ENCODE assay signal across 28 mouse cellular contexts in the genomic region with DNA sequence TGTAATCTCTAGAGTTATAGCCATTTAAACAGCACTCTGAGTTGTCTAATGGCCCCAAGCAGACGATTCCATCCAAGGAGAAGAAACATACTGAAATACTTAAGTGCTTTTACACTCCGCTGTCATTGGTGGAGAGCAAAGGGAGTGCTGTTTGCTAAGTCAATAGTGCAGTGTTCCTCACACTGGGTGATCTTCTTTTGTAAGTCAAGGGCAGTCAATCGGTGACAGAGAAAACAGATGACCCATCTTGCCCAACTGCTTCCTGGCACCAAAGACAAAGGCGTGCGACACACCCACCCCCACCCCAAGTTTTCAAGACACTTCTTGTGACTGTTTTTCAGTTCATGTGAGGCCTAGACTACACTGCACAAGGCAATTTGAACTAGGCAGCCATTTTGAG. TPM values are rescaled to one million over a fixed set of nuclear protein-coding genes. Genes with fewer than 3 reads are reported as not detected.
"Had no signal": no experiment of that assay in that cellular context is flagged by ENCODE, and none has a peak within 500 bp of the region (broad histone marks: within the 10 kb centered on the region; RNA-seq: fewer than 3 reads in every experiment).

No protein-coding gene starts in this region.

- ATAC-seq: lung, postnatal 0 days; midbrain, embryonic 15.5 days had no signal

- H3K9me3 ChIP-seq: kidney, embryonic 15.5 days; midbrain, embryonic 12.5 days; midbrain, embryonic 15.5 days; neural tube, embryonic 13.5 days had no signal

- H3K27ac ChIP-seq: kidney, embryonic 15.5 days; left cerebral cortex, adult 2 months; liver, embryonic 14.5 days; macrophage; midbrain, embryonic 12.5 days; midbrain, embryonic 15.5 days; neural tube, embryonic 13.5 days had no signal

- DNase-seq: kidney, adult 11 months; kidney, adult 8-10 months; kidney, postnatal 10 days; kidney, postnatal 36 days; layer of hippocampus, postnatal 36 days; lung, embryonic 14.5 days; thymus, adult 18-20 months; thymus, postnatal 36 days had no signal

- H3K27me3 ChIP-seq: kidney, embryonic 15.5 days; midbrain, embryonic 12.5 days; midbrain, embryonic 15.5 days; neural tube, embryonic 13.5 days had no signal

- H3K36me3 ChIP-seq: midbrain, embryonic 15.5 days had no signal

- H3K9ac ChIP-seq: kidney, embryonic 15.5 days; liver, embryonic 14.5 days; lung, embryonic 14.5 days; midbrain, embryonic 12.5 days; midbrain, embryonic 15.5 days; neural tube, embryonic 13.5 days had no signal

- H3K4me2 ChIP-seq: kidney, embryonic 15.5 days; lung, embryonic 14.5 days; midbrain, embryonic 12.5 days; midbrain, embryonic 15.5 days; neural tube, embryonic 13.5 days had no signal

- H3K4me3 ChIP-seq: kidney, embryonic 15.5 days; left cerebral cortex, adult 2 months; midbrain, embryonic 12.5 days; midbrain, embryonic 15.5 days; myocyte; neural tube, embryonic 13.5 days had no signal

RNA-seq across cellular contexts. Expression of gene Fgb, which starts 2.4 kb away (rescaled TPM):
- total RNA-seq: layer of hippocampus, adult 8-10 months; layer of hippocampus, postnatal 10 days; layer of hippocampus, postnatal 36 days; left cerebral cortex, adult 2 months; left cerebral cortex, postnatal 10 days; left cerebral cortex, postnatal 36 days; megakaryocyte, adult 5-6 weeks; monocyte, adult 5-6 weeks; neutrophil, adult 5-6 weeks had no signal
- polyA plus RNA-seq: macrophage; midbrain, embryonic 12.5 days; midbrain, embryonic 15.5 days; myocyte; small intestine, adult 2 months; spleen, adult 2 months had no signal

RNA-seq across cellular contexts. Expression of gene Fga, which starts 26.2 kb away (rescaled TPM):
- total RNA-seq: layer of hippocampus, adult 8-10 months; layer of hippocampus, postnatal 36 days; left cerebral cortex, adult 2 months; left cerebral cortex, postnatal 10 days; left cerebral cortex, postnatal 36 days; megakaryocyte, adult 5-6 weeks; monocyte, adult 5-6 weeks; neutrophil, adult 5-6 weeks had no signal
- polyA plus RNA-seq: limb, embryonic 11.5 days; macrophage; midbrain, embryonic 12.5 days; midbrain, embryonic 15.5 days; myocyte; small intestine, adult 2 months; urinary bladder, adult 2 months had no signal

RNA-seq across cellular contexts. Expression of gene Fgg, which starts 44.6 kb away (rescaled TPM):
- total RNA-seq: layer of hippocampus, adult 8-10 months; layer of hippocampus, postnatal 10 days; layer of hippocampus, postnatal 36 days; left cerebral cortex, adult 2 months; left cerebral cortex, postnatal 10 days; left cerebral cortex, postnatal 36 days; megakaryocyte, adult 5-6 weeks; monocyte, adult 5-6 weeks; neutrophil, adult 5-6 weeks had no signal
- polyA plus RNA-seq: lung, embryonic 14.5 days; macrophage; midbrain, embryonic 12.5 days; myocyte; neural tube, embryonic 13.5 days; small intestine, adult 2 months; urinary bladder, adult 2 months had no signal
